Mouse (Mus musculus) adrenal gland, adult 2 months (tissue): ENCODE results near the gene Tbc1d10c. TPM values are rescaled to one million over a fixed set of nuclear protein-coding genes. Genes with fewer than 3 reads are reported as not detected.

Source experiments
- DNase-seq: peaks from one replicate; pipeline ENCODE4 v3.0.0; 2021
- polyA plus RNA-seq: library from polyadenylated mRNA; depleted of rRNA; stranded (reverse); fragments of >200 nt; gene quantifications from 2 replicates; pipeline ENCODE4 v1.2.3, GENCODE M21; 2012
- total RNA-seq, 2 experiments: library from RNA; stranded (reverse); gene quantifications; 2 replicates each; pipeline ENCODE4 v1.2.3; 2021

Tbc1d10c gene
- total and polyA plus RNA-seq, 3 experiments = 0.97 to 2.1 TPM; not detected in 1

DNA sequence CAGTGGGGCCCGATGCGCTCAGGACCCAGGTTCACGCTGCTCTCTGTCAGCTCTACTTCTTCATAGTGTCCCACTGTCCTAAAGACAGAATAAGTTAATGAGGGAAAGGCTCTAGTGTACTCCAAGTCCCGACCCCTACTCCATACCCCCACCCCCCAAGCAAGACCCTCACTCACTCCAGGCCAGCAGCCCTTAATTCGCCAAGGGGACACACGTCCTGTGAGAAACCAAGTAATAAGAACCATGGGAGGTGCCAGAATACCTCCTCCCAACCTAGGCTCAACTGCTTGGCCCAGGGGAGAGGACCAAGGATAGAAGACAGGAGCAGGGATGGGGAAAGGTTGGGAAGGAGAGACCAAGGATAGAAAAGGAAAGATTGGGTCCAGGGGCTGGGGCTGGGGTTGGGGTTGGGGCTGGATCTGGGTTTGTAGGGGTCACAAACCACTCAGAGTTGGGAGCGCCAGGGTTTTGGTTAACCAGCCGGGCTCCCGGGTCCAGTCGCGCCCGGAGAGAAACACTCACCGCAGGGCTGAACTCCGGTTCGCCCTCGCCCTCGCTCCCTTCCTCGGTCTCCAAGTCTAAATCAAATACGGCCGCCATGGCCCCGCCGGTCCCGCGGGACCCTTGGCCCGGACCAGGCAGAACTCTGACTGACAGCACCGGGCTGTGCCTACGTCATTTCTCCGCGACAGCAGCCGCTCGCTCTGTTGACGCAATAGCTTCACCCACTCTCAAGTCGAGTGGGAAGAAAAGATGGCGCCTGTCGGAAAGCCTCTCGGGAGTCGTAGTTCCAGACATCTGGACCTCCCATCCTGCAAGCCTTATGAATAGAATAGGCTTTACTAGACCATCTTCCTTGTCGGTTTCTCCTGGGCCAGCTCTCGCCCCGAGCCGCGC, 28.2 kb downstream of the Tbc1d10c start, which contains the start of gene Rps6kb2:
Gene Rps6kb2, minus strand, starts transcription at position 709 of the 897 bp plus-strand sequence.
- peak; percentile 96 for DNase-seq

DNA sequence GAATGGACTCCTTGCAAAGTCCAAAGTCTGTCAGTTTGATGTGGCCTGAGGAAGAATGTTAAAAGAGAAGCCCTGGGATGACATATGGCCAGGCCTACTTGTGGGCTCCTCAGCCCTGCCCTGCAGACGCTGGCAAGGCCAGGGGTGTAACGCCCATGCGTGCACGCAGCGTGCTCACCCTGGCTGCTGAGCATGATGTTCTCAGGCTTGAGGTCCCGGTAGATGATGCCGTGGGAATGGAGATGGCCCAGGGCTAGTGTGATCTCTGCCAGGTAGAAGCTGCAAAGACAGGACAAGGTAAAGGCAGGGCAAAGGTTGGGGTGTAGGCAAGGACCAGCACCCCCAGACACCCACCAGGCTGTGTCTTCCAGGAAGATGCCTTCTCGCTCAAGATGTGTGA, 32.0 kb downstream of the Tbc1d10c start:
- DNase-seq = no peak

DNA sequence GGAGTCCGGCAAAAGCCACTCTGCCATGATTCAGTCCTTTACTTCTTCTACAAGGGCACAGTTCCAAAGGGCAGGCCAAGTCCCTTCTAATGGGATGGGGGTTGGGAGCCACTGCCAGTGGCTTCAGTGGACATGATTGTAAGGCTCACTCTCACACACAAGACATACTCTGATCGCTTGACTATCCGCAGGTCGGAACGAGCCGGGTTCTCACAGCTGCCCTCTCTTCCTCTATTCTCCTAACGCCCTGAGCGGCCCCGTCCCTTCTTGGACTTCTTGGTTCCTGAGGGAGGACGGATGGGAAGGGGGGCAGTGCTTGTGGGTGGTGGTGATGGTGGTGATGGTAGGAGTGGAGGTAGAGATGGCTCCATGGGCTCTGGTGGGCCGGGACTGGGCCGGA, 34.3 kb downstream of the Tbc1d10c start:
- no peak for DNase-seq

GRCm38 (mm10) chr19:4156073-4156579, 35.0 kb downstream of the Tbc1d10c start:
- no peak for DNase-seq

DNA sequence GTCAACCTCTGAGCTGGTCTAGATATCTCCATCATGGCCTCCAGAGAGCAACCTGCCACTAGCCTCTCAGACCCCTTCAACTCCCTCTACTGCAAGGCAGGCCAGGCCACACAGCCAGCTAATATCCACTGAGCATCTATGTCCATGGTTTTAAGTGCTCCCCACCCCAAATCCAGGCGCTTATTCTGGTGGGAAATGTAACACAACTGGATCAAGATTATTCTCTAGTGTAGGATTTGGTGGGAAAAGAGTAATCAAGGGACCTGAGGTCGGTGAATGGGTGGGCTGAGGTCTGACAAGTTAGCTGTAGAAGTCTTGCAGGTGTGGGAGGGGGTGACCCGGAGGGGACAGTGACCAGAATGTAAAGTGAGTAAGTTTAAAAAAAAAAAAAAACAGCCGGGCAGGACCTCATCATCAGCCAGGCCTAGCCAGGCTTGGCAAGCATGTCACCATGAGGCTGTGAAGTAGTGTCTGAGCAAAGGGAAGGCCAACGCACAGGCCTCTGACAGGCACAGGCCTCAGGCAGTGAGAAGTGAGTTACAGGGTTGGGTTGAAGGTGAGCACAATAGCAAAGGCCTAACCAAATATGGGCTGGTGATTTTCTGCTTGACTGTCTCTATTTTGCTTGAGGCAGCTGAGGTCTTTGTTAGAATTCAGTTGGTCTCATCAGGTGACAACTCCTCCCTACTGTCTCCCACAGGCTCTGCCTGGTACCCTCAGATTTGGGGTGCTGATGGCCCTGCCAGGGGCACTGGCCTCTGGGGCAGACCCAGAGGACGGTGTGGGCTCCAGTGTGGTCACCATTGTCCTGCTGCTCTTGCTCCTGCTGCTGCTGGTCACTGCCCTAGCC, 35.6 kb downstream of the Tbc1d10c start:
- no peak for DNase-seq

DNA sequence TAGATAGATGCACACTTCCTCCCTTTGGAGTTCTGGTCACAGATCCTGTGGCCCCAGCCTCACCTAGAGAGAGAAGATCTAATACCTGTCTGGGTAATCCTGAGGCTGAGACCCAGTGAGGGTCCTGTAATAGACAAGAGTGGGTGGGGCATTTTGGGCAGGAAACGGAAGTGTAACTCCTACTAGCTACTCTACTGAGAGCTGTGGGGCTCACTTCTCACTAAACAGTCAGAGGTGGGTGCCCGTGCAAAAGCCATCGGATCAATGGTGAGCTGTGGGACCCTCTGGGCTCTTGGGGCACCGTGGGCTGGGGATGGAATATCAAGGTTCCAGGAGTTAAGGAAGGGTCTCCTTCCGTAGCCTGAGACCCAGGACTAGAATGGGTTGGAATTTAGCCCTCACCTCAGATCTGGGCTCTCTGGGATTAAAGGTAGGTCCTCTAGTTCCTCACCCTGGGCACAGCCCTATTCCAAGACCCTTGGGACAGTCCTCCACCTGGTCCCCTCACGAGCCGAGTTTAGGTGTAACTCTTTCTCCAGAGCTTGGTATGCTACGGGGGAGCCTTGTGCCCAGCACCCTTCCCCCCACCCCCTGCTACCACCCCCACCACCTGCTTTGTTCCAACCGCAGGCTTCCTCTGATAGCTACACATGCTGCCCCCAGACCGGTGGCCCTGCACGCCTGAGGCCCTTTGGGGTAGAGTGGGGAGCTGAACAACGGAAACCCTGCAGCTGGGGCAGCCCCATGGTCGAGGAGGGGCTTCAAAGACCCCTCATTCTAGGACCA, 36.5 kb downstream of the Tbc1d10c start:
- no peak for DNase-seq

GRCm38 (mm10) chr19:4153232-4153654, 37.8 kb downstream of the Tbc1d10c start, which contains the start of gene Ptprcap:
TSS of gene Ptprcap (plus strand) at chr19:4153604.
- DNase-seq = no peak

GRCm38 (mm10) chr19:4152445-4153231, 38.4 kb downstream of the Tbc1d10c start:
- no peak for DNase-seq

GRCm38 (mm10) chr19:4151898-4152297, 39.2 kb downstream of the Tbc1d10c start:
- peak; percentile 64 for DNase-seq

- DNase-seq = no peak
These were observed 39.6 kb downstream of the Tbc1d10c start for GRCm38 (mm10) chr19:4151488-4151860.

GRCm38 (mm10) chr19:4150567-4151487, 40.3 kb downstream of the Tbc1d10c start:
- DNase-seq = no peak

- no peak for DNase-seq
These were observed 41.2 kb downstream of the Tbc1d10c start for GRCm38 (mm10) chr19:4149764-4150461.

GRCm38 (mm10) chr19:4149283-4149682, 41.8 kb downstream of the Tbc1d10c start:
- no peak for DNase-seq

GRCm38 (mm10) chr19:4148819-4149218, 42.3 kb downstream of the Tbc1d10c start:
- no peak for DNase-seq

DNA sequence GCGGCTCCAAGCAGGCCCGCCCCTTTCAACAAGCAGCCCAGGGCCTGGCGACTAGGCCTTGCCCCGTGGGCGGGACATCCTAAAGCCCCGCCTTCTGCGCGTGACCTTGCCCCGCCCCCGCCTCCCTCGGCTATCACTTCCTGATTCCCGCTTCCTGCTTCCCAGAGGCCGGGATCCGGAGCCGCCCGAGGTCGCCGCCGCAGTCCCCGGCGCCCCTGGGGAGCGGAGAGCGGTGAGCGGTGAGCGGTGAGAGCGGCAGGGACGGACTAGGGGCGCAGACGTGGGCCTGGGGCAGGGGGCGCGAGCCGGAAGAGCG, 42.6 kb downstream of the Tbc1d10c start, which contains the start of gene Coro1b:
Gene Coro1b, plus strand, starts transcription at position 129 of the 316 bp plus-strand sequence.
- peak; percentile 99 for DNase-seq

DNA sequence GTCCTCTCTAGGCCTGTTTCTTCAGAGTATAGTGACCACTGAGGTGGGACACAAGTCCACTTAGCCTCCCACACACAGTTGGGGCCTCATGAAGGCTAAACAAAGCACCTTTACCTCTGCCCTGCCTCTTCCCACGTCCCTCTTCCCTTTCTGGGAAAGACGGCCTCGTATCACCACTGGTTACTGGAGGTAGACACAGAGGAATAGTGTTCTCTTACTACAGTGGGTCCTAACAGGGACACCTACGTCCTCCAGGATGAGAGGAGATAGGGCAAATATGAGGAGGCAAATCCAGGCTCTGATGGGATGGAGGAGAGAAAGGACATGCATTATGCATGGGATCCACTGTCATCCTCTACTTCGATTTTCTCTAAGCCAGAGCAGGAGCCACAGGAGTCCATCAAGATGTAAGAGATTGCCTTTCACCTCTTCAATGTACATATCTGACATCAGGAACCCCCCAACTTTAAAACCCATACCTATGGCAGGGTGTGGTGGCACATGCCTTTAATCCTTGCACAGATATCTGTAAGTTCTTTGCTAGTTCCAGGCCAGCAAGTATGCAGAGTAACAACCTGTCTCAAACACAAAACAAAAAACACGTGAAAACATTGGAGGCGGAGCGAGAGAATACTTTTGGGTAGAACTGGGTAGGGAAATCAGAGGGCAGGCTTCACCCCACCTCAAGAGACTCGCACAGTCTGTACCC, 43.1 kb downstream of the Tbc1d10c start:
- DNase-seq = no peak

DNA sequence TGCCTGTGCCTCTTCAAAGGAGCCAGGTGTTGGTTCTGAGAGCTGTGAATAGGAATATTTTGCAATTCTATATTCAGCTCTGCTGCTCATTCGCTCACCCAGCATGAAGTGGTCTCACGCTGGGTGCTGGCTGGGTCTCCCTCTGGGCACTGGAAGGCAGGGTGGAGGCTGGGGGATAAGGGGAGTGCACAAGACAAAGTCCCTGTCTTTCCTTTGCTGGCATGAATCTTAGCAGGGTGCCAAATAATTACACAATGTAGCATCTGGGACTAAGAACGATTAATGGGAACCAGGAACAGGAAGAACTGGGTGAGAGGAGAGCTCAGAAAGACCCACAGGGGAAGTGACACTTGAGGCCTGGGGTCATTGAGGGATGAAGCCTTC, 44.1 kb downstream of the Tbc1d10c start:
- no peak for DNase-seq

GRCm38 (mm10) chr19:4146366-4147021, 44.6 kb downstream of the Tbc1d10c start:
- DNase-seq = no peak
